Mouse (Mus musculus): ENCODE measurements around the gene Btbd2. TPM values are rescaled to one million over a fixed set of nuclear protein-coding genes. Genes with fewer than 3 reads are reported as not detected.

The Btbd2 gene
- polyA plus RNA-seq, 1 experiment from 2014 or later, result 14.4 TPM

- Histone ChIP-seq H3K4me3 (replicated peaks) (peak overlapping the region; percentile 36), H3K9me3 (replicated peaks) (no peaks in the 10 kb centered on the region), H3K4me2 (peak overlapping the region; percentile 95), H3K27me3 (no peaks in the 10 kb centered on the region), H3K4me1 (replicated peaks) (peaks cover 100% of the 10 kb centered on the region), H3K27ac (replicated peaks) (peak overlapping the region; percentile 91), H3K36me3 (replicated peaks) (peaks cover 19% of the 10 kb centered on the region), H3K9ac (peak overlapping the region; percentile 52)
- 24% methylated on average over 9 of the region's 9 CpGs for WGBS (ENCODE audit: insufficient replicate concordance)
- ATAC-seq (ENCODE audit: insufficient read depth), result peak; percentile 59
Measured at GRCm38 (mm10) chr10:80697812-80698211, 40.9 kb upstream of the Btbd2 start.

- Histone ChIP-seq H3K27me3 (no peaks in the 10 kb centered on the region), H3K9ac (0 out of 2 replicates have a peak overlapping the region, but pooled peaks have one; percentile 19), H3K4me2 (peak overlapping the region; percentile 95), H3K9me3 (replicated peaks) (no peaks in the 10 kb centered on the region), H3K4me1 (replicated peaks) (peaks cover 100% of the 10 kb centered on the region), H3K4me3 (replicated peaks) (peak overlapping the region; percentile 36), H3K36me3 (replicated peaks) (peaks cover 19% of the 10 kb centered on the region), H3K27ac (replicated peaks) (peak overlapping the region; percentile 91)
- no peak for ATAC-seq (ENCODE audit: insufficient read depth)
- WGBS (ENCODE audit: insufficient replicate concordance), result 66% methylated on average over 8 of the region's 8 CpGs
Measured at GRCm38 (mm10) chr10:80697393-80697787, 40.5 kb upstream of the Btbd2 start.

- Histone ChIP-seq H3K4me1 (replicated peaks) (peaks cover 100% of the 10 kb centered on the region), H3K27ac (replicated peaks) (peak overlapping the region; percentile 76), H3K27me3 (no peaks in the 10 kb centered on the region), H3K9ac (0 out of 2 replicates have a peak overlapping the region, but pooled peaks have one; percentile 35), H3K4me2 (peak overlapping the region; percentile 95), H3K9me3 (replicated peaks) (no peaks in the 10 kb centered on the region), H3K4me3 (replicated peaks) (no peak overlapping the region), H3K36me3 (replicated peaks) (peaks cover 23% of the 10 kb centered on the region)
- WGBS (ENCODE audit: insufficient replicate concordance), result 28% methylated on average over 12 of the region's 12 CpGs
- ATAC-seq (ENCODE audit: insufficient read depth), result no peak
Measured at GRCm38 (mm10) chr10:80696502-80697392, 39.9 kb upstream of the Btbd2 start.

GRCm38 (mm10) chr10:80695801-80696501 is 39.1 kb upstream of the Btbd2 start:
- Histone ChIP-seq H3K36me3 (replicated peaks) (peaks cover 30% of the 10 kb centered on the region), H3K4me1 (replicated peaks) (peaks cover 100% of the 10 kb centered on the region), H3K27me3 (no peaks in the 10 kb centered on the region), H3K4me2 (peak overlapping the region; percentile 43), H3K27ac (replicated peaks) (peak overlapping the region; percentile 76), H3K4me3 (replicated peaks) (no peak overlapping the region), H3K9me3 (replicated peaks) (no peaks in the 10 kb centered on the region), H3K9ac (0 out of 2 replicates have a peak overlapping the region, but pooled peaks have one; percentile 16)
- no peak for ATAC-seq (ENCODE audit: insufficient read depth)
- WGBS (ENCODE audit: insufficient replicate concordance), result 34% methylated on average over 10 of the region's 10 CpGs

DNA sequence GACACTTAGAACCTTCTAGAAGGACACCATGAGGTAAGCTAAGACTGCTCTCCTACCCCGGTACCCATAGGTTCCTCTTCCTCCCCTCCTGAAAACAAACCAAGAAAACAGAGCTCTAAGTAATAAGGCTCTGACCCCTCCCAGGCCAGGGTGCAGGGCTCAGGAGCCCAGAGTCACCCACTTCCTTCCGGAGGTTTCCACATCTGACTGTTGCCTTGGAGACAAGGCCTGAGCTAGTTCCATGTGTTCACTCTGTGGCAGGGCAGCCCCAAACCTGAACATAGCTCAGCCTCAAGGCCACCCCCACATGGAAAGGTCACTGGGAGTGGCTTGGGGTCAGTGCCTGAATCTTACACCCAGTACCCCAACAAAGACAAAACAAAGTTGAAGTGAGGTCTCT is 38.3 kb upstream of the Btbd2 start:
- ATAC-seq (ENCODE audit: insufficient read depth), result peak; percentile 10; the same call in 1 of the 2 replicates
- Histone ChIP-seq H3K9ac (0 out of 2 replicates have a peak overlapping the region, but pooled peaks have one; percentile 16), H3K27ac (replicated peaks) (peak overlapping the region; percentile 76), H3K4me3 (replicated peaks) (no peak overlapping the region), H3K27me3 (no peaks in the 10 kb centered on the region), H3K36me3 (replicated peaks) (peaks cover 38% of the 10 kb centered on the region), H3K9me3 (replicated peaks) (no peaks in the 10 kb centered on the region), H3K4me1 (replicated peaks) (peaks cover 96% of the 10 kb centered on the region), H3K4me2 (peak overlapping the region; percentile 43; the same call in 1 of the 2 replicates)
- WGBS (ENCODE audit: insufficient replicate concordance), result 11% methylated on average over 2 of the region's 2 CpGs

DNA sequence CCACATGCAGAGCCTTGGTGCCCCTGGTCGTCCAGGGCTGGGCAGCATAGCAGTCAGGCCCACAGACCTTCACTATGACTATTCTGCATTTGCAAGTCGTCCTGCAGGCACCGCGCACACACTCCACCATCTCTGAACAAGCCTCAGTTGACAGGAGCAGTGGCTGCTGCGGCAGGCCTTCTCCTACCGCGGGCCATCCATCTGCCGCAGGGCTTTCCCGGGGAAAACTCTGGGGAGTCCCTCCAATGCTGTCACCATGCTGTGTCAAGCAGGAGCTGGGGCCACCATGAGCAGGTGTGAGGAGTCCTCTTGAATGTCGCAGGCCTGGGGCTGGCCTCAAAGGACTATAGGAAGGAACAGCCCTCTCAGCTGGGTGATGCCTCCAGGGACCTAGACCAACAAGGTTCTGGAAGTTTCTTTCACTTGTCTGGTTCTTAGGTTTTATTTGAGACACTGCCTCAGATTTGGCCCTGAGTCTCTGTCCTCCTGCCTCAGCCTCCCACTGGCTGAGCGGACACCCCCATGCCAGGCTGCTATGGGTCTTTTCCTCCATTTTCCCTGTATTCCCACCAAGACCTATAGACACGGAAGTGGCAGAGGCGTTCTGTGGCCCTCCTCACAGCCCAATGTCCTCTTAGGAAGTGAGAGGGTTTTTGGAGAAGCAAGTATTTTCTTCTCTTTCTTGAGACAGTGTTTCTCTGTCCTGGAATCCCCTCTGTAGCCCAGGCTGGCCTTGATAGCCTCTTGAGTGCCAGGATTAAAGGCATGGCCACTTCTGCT is 37.5 kb upstream of the Btbd2 start:
- no peak for ATAC-seq (ENCODE audit: insufficient read depth)
- Histone ChIP-seq H3K9me3 (replicated peaks) (no peaks in the 10 kb centered on the region), H3K9ac (peak overlapping the region; percentile 16; the same call in 1 of the 2 replicates), H3K4me3 (replicated peaks) (no peak overlapping the region), H3K36me3 (replicated peaks) (peaks cover 44% of the 10 kb centered on the region), H3K27me3 (no peaks in the 10 kb centered on the region), H3K27ac (replicated peaks) (peak overlapping the region; percentile 76), H3K4me2 (peak overlapping the region; percentile 43; the same call in 1 of the 2 replicates), H3K4me1 (replicated peaks) (peaks cover 90% of the 10 kb centered on the region)
- 83% methylated on average over 13 of the region's 13 CpGs for WGBS (ENCODE audit: insufficient replicate concordance)

GRCm38 (mm10) chr10:80693401-80694045 is 36.7 kb upstream of the Btbd2 start:
- 74% methylated on average over 12 of the region's 12 CpGs for WGBS (ENCODE audit: insufficient replicate concordance)
- Histone ChIP-seq H3K9me3 (replicated peaks) (no peaks in the 10 kb centered on the region), H3K4me1 (replicated peaks) (peaks cover 84% of the 10 kb centered on the region), H3K27me3 (no peaks in the 10 kb centered on the region), H3K4me2 (no peak overlapping the region), H3K9ac (0 out of 2 replicates have a peak overlapping the region, but pooled peaks have one; percentile 1), H3K4me3 (replicated peaks) (no peak overlapping the region), H3K27ac (replicated peaks) (peak overlapping the region; percentile 76), H3K36me3 (replicated peaks) (peaks cover 46% of the 10 kb centered on the region)
- no peak for ATAC-seq (ENCODE audit: insufficient read depth)

DNA sequence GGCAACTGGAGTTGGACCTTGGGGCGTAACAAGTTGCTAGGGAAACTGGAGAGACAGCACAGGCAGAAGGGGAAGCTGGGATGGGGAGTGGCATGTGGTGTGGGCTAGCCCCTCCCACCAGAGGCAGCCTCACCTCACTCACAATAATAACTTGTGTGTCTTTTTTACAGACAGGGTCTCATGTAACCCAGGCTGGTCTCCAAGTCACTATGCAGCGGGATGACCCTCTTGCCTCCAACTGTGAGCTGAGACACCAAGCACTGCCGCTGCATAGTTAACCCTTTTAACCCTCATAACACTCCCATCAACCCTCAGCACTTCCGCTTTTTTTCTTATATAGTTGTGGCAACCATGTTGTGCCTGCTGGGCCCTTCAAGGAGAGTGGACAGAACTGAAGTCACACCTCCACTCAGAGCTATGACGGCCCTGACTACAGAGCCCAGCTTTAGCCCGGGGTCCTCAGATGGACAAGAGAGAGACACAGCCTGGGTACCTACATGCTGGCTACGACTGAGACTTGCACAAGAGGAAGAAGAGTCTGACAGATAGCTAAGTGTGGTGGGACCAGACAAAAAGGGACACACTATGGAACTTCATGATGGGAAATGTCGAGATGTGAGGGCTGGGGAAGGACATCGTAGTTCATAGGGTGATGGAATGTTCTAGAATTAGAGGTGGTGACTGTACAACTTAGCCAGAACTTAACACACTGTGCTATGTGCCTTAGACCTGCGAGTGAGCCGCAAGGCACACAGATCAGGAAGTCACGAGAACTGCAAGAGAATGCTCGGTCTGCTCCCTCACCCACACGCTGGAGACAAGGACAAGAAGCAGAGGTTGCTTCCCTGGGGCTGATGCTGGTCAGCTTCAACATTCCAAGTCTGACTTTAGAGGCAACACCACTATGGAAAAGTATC is 35.6 kb upstream of the Btbd2 start:
- no peak overlapping the region for H3K9ac ChIP-seq
- no peak for ATAC-seq (ENCODE audit: insufficient read depth)

GRCm38 (mm10) chr10:80687850-80688249 is 31.0 kb upstream of the Btbd2 start:
- Histone ChIP-seq H3K27me3 (no peaks in the 10 kb centered on the region), H3K9ac (no peak overlapping the region), H3K9me3 (replicated peaks) (no peaks in the 10 kb centered on the region), H3K4me3 (replicated peaks) (no peak overlapping the region), H3K27ac (replicated peaks) (no peak overlapping the region), H3K4me1 (replicated peaks) (peaks cover 69% of the 10 kb centered on the region), H3K4me2 (no peak overlapping the region), H3K36me3 (replicated peaks) (peaks cover 77% of the 10 kb centered on the region)
- no peak for ATAC-seq (ENCODE audit: insufficient read depth)
- 45% methylated on average over 5 of the region's 5 CpGs for WGBS (ENCODE audit: insufficient replicate concordance)

More for the DNA sequence above, 35.6 kb upstream of the Btbd2 start:
- Histone ChIP-seq H3K27ac (replicated peaks) (peak overlapping the region; percentile 76), H3K27me3 (no peaks in the 10 kb centered on the region), H3K36me3 (replicated peaks) (peaks cover 53% of the 10 kb centered on the region), H3K9me3 (replicated peaks) (no peaks in the 10 kb centered on the region), H3K4me3 (replicated peaks) (no peak overlapping the region), H3K4me2 (peak overlapping the region; percentile 14; the same call in 1 of the 2 replicates), H3K4me1 (replicated peaks) (peaks cover 74% of the 10 kb centered on the region)
- WGBS (ENCODE audit: insufficient replicate concordance), result 46% methylated on average over 14 of the region's 14 CpGs

Measured in liver, embryonic 15.5 days (tissue).